Mouse (Mus musculus): ENCODE measurements around the gene Hdac11.

DNA sequence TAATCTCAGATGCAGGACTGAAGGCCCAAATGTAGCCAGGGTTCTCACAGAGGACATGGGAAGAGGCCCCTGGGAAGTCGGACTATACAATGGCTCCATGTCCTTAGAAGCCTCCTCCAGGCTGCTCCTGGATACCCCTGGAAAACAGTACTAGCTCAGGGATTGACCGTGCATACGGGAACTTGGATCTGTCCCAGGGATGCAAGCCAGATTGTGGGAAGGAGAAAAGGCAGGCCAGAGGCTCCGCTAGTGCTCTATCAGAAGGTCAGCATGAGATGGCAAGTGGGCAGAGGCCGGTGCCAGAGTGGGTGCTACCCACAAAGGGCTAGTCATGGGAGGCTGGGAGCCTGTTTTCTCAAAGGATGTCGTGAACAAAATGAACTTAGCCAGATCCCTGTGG lies 30.5 kb downstream of the Hdac11 start:
- TF ChIP-seq CTCF (IDR thresholded peaks at IDR 0.05; ENCODE audit: low read depth) (no peak), EP300 (IDR thresholded peaks at IDR 0.05; ENCODE audit: low read depth) (no peak)

All from liver, postnatal 0 days (tissue).